Mouse (Mus musculus): ENCODE measurements at regions not wholly inside any gene's neighbourhood (a gene's known extent, or its start where the extent isn't known, plus 50 kb on each side); places are given as distances from the start of the nearest gene placed in this dataset.

- Histone ChIP-seq H3K4me3 (ENCODE audit: control insufficient read depth in 1 of 2, insufficient read depth in 1 of 2, low read depth in 2 of 2, low read length in 2 of 2) (no peak overlapping the region), H3K79me2 (ENCODE audit: control insufficient read depth, insufficient read depth, low read length, poor library complexity) (no peaks in the 10 kb centered on the region), H3K36me3 (ENCODE audit: control insufficient read depth in 1 of 2, insufficient read depth in 2 of 2, low read length in 2 of 2) (no peaks in the 10 kb centered on the region), H3K9ac (ENCODE audit: control insufficient read depth, low read depth, low read length, poor library complexity, severe bottlenecking) (no peak overlapping the region), H3K27me3 (ENCODE audit: control insufficient read depth in 1 of 2, insufficient read depth in 2 of 2, low read length in 2 of 2) (no peaks in the 10 kb centered on the region), H3K27ac (ENCODE audit: control insufficient read depth, low read depth, low read length) (no peak overlapping the region), H3K9me3 (replicated peaks; ENCODE audit: insufficient read depth, low read length) (no peaks in the 10 kb centered on the region), H3K4me1 (ENCODE audit: control insufficient read depth in 1 of 2, insufficient read depth in 2 of 2, low read length in 2 of 2) (no peaks in the 10 kb centered on the region)
- TF ChIP-seq KAT2A (conservative IDR thresholded peaks at IDR 0.05; ENCODE audit: low read depth, low read length) (no peak), NELFE (IDR thresholded peaks at IDR 0.05; ENCODE audit: low read depth, low read length) (no peak), TAL1 (IDR thresholded peaks at IDR 0.05; ENCODE audit: low read length) (no peak), CHD2 (IDR thresholded peaks at IDR 0.05; ENCODE audit: low read length) (no peak), ETS1 (IDR thresholded peaks at IDR 0.05; ENCODE audit: low read depth, low read length) (no peak), TBP (IDR thresholded peaks at IDR 0.05; ENCODE audit: low read depth, low read length) (no peak), USF2 (IDR thresholded peaks at IDR 0.05; ENCODE audit: borderline replicate concordance in 1 of 2, insufficient read depth in 1 of 2, low read depth in 1 of 2, low read length in 2 of 2) (no peak), GABPA (IDR thresholded peaks at IDR 0.05; ENCODE audit: low read depth, low read length) (no peak), NRF1 (IDR thresholded peaks at IDR 0.05; ENCODE audit: insufficient read depth, low read depth, low read length, poor library complexity, severe bottlenecking) (no peak), GATA1 (IDR thresholded peaks at IDR 0.05; ENCODE audit: low read depth, low read length) (no peak), ZC3H11A (IDR thresholded peaks at IDR 0.05; ENCODE audit: low read depth, low read length) (no peak), MEF2A (IDR thresholded peaks at IDR 0.05; ENCODE audit: extremely low read depth, insufficient replicate concordance, low read depth, low read length, poor library complexity, severe bottlenecking) (no peak), MYB (IDR thresholded peaks at IDR 0.05; ENCODE audit: low read depth, low read length) (no peak), SMC3 (IDR thresholded peaks at IDR 0.05; ENCODE audit: low read depth, low read length) (no peak), MAFK (IDR thresholded peaks at IDR 0.05; ENCODE audit: borderline replicate concordance, low read depth, low read length) (no peak), POLR2A (IDR thresholded peaks at IDR 0.05; ENCODE audit: control insufficient read depth in 1 of 2, insufficient read depth in 1 of 2, low read depth in 1 of 2, low read length in 2 of 2, poor library complexity in 1 of 2) (no peak), SIN3A (IDR thresholded peaks at IDR 0.05; ENCODE audit: low read length) (no peak), JUND (IDR thresholded peaks at IDR 0.05; ENCODE audit: low read depth, low read length) (no peak), POLR2AphosphoS2 (IDR thresholded peaks at IDR 0.05; ENCODE audit: low read length) (no peak)
- DNase-seq (ENCODE audit: low read depth, low spot score): no peak
These were observed 95.4 kb upstream of the Hs3st2 start for GRCm38 (mm10) chr7:121296151-121296695.

DNA sequence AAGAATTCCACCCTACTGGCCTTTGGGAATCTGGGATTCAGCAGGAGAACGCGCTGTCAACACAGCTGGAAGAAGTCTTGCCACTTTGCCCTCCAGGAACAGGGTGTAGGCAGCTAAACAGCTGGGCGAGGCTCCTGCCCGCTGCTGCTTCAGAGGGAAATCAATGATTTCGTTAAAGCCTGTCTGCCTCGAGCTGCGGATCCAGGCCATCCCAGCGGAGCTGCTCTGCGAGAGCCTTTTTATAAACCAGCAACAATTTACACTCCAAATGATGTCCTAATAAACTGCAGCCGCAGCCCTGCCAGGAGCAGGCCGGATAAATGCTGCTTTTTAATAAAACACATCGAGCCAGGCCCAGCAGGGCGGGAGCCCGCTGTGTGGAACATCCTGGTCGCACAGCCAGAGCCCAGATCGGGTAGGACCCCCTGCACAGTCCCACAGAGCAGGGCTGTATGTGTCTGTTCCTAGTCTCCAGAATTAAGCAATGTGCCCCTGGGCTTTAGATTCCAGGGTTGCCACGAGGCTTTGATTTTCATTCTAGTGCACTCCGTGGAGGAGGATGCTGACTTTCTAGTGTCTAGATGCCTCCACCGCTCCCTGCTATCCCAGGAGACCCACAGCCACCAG is 78.6 kb upstream of the Hs3st2 start:
- DNase-seq (ENCODE audit: low read depth, low spot score): no peak
- Histone ChIP-seq H3K79me2 (ENCODE audit: control insufficient read depth, insufficient read depth, low read length, poor library complexity) (no peaks in the 10 kb centered on the region), H3K27ac (ENCODE audit: control insufficient read depth, low read depth, low read length) (no peak overlapping the region), H3K36me3 (ENCODE audit: control insufficient read depth in 1 of 2, insufficient read depth in 2 of 2, low read length in 2 of 2) (no peaks in the 10 kb centered on the region), H3K9me3 (replicated peaks; ENCODE audit: insufficient read depth, low read length) (no peaks in the 10 kb centered on the region), H3K27me3 (ENCODE audit: control insufficient read depth in 1 of 2, insufficient read depth in 2 of 2, low read length in 2 of 2) (no peaks in the 10 kb centered on the region), H3K9ac (ENCODE audit: control insufficient read depth, low read depth, low read length, poor library complexity, severe bottlenecking) (no peak overlapping the region), H3K4me1 (ENCODE audit: control insufficient read depth in 1 of 2, insufficient read depth in 2 of 2, low read length in 2 of 2) (no peaks in the 10 kb centered on the region), H3K4me3 (ENCODE audit: control insufficient read depth in 1 of 2, insufficient read depth in 1 of 2, low read depth in 2 of 2, low read length in 2 of 2) (no peak overlapping the region)
- no peak for TF ChIP-seq MXI1 (IDR thresholded peaks at IDR 0.05; ENCODE audit: low read depth, low read length)
- no peak for TF ChIP-seq TCF12 (IDR thresholded peaks at IDR 0.05; ENCODE audit: low read depth, low read length)
- TF ChIP-seq CTCF (IDR thresholded peaks at IDR 0.05 in 2 of 3, conservative IDR thresholded peaks at IDR 0.05 in 1 of 3; ENCODE audit: control insufficient read depth in 1 of 3, insufficient read depth in 1 of 3, low read depth in 2 of 3, low read length in 3 of 3, poor library complexity in 1 of 3, severe bottlenecking in 1 of 3): no peak
- TF ChIP-seq POLR2AphosphoS2 (IDR thresholded peaks at IDR 0.05; ENCODE audit: low read length): no peak
- no peak for TF ChIP-seq ZMIZ1 (IDR thresholded peaks at IDR 0.05; ENCODE audit: low read depth, low read length)
- no peak for TF ChIP-seq E2F4 (IDR thresholded peaks at IDR 0.05; ENCODE audit: borderline replicate concordance, low read depth, low read length)
- TF ChIP-seq JUND (IDR thresholded peaks at IDR 0.05; ENCODE audit: low read depth, low read length): no peak
- no peak for TF ChIP-seq KAT2A (conservative IDR thresholded peaks at IDR 0.05; ENCODE audit: low read depth, low read length)
- TF ChIP-seq TBP (IDR thresholded peaks at IDR 0.05; ENCODE audit: low read depth, low read length): no peak
- no peak for TF ChIP-seq GABPA (IDR thresholded peaks at IDR 0.05; ENCODE audit: low read depth, low read length)
- TF ChIP-seq MEF2A (IDR thresholded peaks at IDR 0.05; ENCODE audit: extremely low read depth, insufficient replicate concordance, low read depth, low read length, poor library complexity, severe bottlenecking): no peak
- no peak for TF ChIP-seq EP300 (IDR thresholded peaks at IDR 0.05; ENCODE audit: low read depth in 1 of 2, low read length in 2 of 2)
- no peak for TF ChIP-seq MYC (IDR thresholded peaks at IDR 0.05; ENCODE audit: low read depth, low read length)
- TF ChIP-seq ETS1 (IDR thresholded peaks at IDR 0.05; ENCODE audit: low read depth, low read length): no peak
- TF ChIP-seq USF2 (IDR thresholded peaks at IDR 0.05; ENCODE audit: borderline replicate concordance in 1 of 2, insufficient read depth in 1 of 2, low read depth in 1 of 2, low read length in 2 of 2): no peak
- no peak for TF ChIP-seq UBTF (IDR thresholded peaks at IDR 0.05; ENCODE audit: borderline replicate concordance, insufficient read depth, low read depth, low read length)
- no peak for TF ChIP-seq CHD2 (IDR thresholded peaks at IDR 0.05; ENCODE audit: low read length)
- TF ChIP-seq NRF1 (IDR thresholded peaks at IDR 0.05; ENCODE audit: insufficient read depth, low read depth, low read length, poor library complexity, severe bottlenecking): no peak
- TF ChIP-seq BHLHE40 (IDR thresholded peaks at IDR 0.05; ENCODE audit: borderline replicate concordance, low read depth, low read length): no peak
